Mouse (Mus musculus): Measurements from ENCODE around the gene Tle6. TPM values are rescaled to one million over a fixed set of nuclear protein-coding genes. Genes with fewer than 3 reads are reported as not detected.
A peak's percentile ranks its signal among the peaks of the same experiment; 100 is the strongest.

The Tle6 gene
- polyA plus RNA-seq, 1 experiment from 2014 or later, result 7.6 TPM

DNA sequence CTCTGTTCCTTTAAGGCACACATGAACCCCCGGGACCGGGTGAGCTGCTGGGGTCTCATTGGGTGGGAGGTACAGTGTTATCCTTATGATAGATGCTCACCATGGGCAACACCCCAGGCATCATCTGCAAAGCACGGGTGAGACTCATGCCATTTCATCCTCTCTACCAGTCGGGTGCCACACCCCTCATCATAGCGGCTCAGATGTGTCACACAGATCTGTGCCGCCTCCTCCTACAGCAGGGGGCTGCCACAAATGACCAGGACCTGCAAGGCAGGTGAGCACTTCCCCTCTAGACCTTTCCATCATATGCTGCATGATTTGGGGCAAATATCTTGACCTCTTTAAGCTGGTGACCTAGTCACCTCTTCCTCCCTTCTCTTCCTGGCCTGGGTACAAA lies 37.2 kb upstream of the Tle6 start:
- Histone ChIP-seq H3K9ac (ENCODE audit: low read length) (no peak overlapping the region), H3K27ac (replicated peaks) (no peak overlapping the region), H3K4me1 (replicated peaks; ENCODE audit: control insufficient read depth, insufficient read depth) (peaks cover 7% of the 10 kb centered on the region; the same call in 1 of the 2 replicates), H3K27me3 (ENCODE audit: control insufficient read depth, insufficient read depth, low read length) (no peaks in the 10 kb centered on the region), H3K36me3 (ENCODE audit: control insufficient read depth, insufficient read depth, low read length) (no peaks in the 10 kb centered on the region), H3K9me3 (ENCODE audit: control insufficient read depth, low read length) (no peaks in the 10 kb centered on the region), H3K4me3 (ENCODE audit: low read depth, low read length) (no peak overlapping the region), H3K4me2 (replicated peaks; ENCODE audit: low read depth) (no peak overlapping the region)
- TF ChIP-seq EP300 (optimal IDR thresholded peaks at IDR 0.05), result no peak
- no peak for TF ChIP-seq CTCF (IDR thresholded peaks at IDR 0.05; ENCODE audit: low read depth)
- ATAC-seq (ENCODE audit: low FRiP score, low TSS enrichment), result no peak
- no peak for DNase-seq (ENCODE audit: low spot score)
- WGBS, result 75% methylated on average over 6 of the region's 6 CpGs

DNA sequence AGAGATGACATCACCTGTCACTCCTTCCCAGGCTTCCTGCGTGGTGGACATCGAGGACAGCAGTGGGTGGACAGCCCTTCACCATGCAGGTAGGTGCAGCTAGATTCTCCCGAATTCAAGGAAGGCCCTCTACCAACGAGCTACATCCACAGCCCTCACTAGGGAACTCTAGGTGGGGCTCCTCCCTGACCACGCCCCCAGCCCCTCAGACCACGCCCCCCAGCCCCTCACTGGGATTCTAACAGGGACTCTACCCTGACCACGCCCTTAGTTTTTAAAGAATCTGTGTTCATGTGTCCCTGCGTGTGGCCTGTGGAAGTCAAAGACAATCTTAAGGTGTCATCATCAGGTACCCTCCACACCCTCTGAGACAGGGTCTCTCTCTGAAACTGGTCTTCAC lies 35.5 kb upstream of the Tle6 start:
- H3K27me3 ChIP-seq (ENCODE audit: control insufficient read depth, insufficient read depth, low read length), result no peaks in the 10 kb centered on the region
- ATAC-seq (ENCODE audit: low FRiP score, low TSS enrichment), result no peak
- peaks cover 4% of the 10 kb centered on the region; the same call in 1 of the 2 replicates for H3K4me1 ChIP-seq (replicated peaks; ENCODE audit: control insufficient read depth, insufficient read depth)
- no peak overlapping the region for H3K4me3 ChIP-seq (ENCODE audit: low read depth, low read length)
- no peak overlapping the region for H3K27ac ChIP-seq (replicated peaks)
- no peak overlapping the region for H3K4me2 ChIP-seq (replicated peaks; ENCODE audit: low read depth)
- TF ChIP-seq EP300 (optimal IDR thresholded peaks at IDR 0.05) (no peak), CTCF (IDR thresholded peaks at IDR 0.05; ENCODE audit: low read depth) (no peak)
- H3K9ac ChIP-seq (ENCODE audit: low read length), result no peak overlapping the region
- no peaks in the 10 kb centered on the region for H3K9me3 ChIP-seq (ENCODE audit: control insufficient read depth, low read length)
- WGBS, result 17% methylated on average over 8 of the region's 8 CpGs
- no peaks in the 10 kb centered on the region for H3K36me3 ChIP-seq (ENCODE audit: control insufficient read depth, insufficient read depth, low read length)
- no peak for DNase-seq (ENCODE audit: low spot score)

DNA sequence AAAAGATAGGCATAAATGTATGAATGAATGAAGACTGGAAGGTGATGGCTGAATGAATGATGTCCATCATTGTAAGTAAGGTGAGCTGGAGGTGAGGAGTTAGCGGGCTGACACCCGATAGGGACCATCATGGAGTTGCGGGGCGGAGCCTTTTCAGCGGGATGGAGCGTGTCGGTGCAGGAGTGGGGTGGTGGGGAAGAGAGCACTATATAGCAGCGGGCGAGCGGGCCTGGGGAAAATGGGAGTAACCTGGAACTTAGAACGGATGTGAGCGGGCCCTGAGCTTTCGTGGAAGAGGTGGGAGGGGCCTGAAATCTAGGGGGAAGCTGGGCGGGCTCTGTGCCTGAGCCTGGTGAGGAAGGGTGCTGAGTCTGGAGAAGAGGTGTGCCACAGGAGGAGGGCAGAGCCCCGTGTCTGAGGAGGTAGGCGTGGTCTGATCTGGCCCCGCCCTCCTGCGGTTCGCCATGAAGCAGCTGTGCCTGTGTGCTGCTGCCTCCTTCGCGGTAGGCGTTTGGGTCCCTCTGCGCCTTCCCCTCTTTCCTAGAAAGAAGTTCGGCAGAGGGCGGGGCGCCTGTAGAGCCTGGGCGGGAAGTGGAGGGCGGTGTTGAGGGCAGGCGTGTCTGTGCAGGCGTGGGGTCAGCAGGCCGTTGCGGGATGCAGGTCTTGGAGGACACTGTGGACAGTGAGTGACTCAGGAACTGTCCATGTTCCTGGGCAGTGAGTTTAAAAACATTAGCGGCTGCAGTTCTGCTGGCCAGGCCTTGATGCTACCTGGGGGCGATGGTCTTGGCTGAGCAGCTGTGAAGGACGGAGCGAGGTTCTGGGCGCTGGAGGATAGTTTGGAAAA lies 32.6 kb upstream of the Tle6 start:
- 3% methylated on average over 35 of the region's 37 CpGs for WGBS
- H3K9me3 ChIP-seq (ENCODE audit: control insufficient read depth, low read length), result no peaks in the 10 kb centered on the region
- H3K27ac ChIP-seq (replicated peaks), result peak overlapping the region; percentile 56; the same call in 1 of the 2 replicates
- ATAC-seq (ENCODE audit: low FRiP score, low TSS enrichment), result peak; percentile 95
- H3K4me1 ChIP-seq (replicated peaks; ENCODE audit: control insufficient read depth, insufficient read depth), result peaks cover 4% of the 10 kb centered on the region; the same call in 1 of the 2 replicates
- peak overlapping the region; percentile 58 for H3K9ac ChIP-seq (ENCODE audit: low read length)
- no peaks in the 10 kb centered on the region for H3K36me3 ChIP-seq (ENCODE audit: control insufficient read depth, insufficient read depth, low read length)
- H3K4me3 ChIP-seq (ENCODE audit: low read depth, low read length), result peak overlapping the region; percentile 45
- no peak for TF ChIP-seq EP300 (optimal IDR thresholded peaks at IDR 0.05)
- 0 out of 2 replicates have a peak, but pooled peaks have one; percentile 21 for TF ChIP-seq CTCF (IDR thresholded peaks at IDR 0.05; ENCODE audit: low read depth)
- H3K27me3 ChIP-seq (ENCODE audit: control insufficient read depth, insufficient read depth, low read length), result no peaks in the 10 kb centered on the region
- DNase-seq (ENCODE audit: low spot score), result peak; percentile 91
- H3K4me2 ChIP-seq (replicated peaks; ENCODE audit: low read depth), result peak overlapping the region; percentile 73

DNA sequence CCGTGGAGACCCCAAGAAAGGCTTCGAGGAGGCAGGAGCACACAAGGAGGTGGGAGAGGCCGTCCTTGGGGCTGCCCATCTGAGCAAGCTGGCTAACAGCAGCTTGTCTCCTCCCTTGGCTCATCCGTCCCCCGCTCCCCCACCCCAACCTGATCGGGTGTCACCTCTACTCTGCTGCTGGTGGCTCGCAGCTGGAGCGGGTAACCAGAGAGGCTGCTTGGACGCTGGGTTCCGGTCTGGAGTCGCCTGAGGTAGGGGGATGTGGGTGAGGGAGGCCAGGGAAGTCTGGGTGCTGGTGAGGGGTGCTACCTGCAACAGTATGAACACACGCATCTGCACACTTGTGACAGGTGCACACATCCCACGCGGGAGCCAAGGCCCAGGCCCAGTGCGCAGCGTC lies 27.5 kb upstream of the Tle6 start, which contains the start of gene Ankrd24:
TSS of gene Ankrd24 (plus strand) at position 151 of the 400 bp plus-strand sequence.
- WGBS, result 79% methylated on average over 16 of the region's 16 CpGs
- Histone ChIP-seq H3K9ac (ENCODE audit: low read length) (peak within 1 kb of the TSS; percentile 80), H3K4me3 (ENCODE audit: low read depth, low read length) (peak within 1 kb of the TSS; percentile 76), H3K27ac (replicated peaks) (peak within 1 kb of the TSS; percentile 86), H3K27me3 (ENCODE audit: control insufficient read depth, insufficient read depth, low read length) (no peaks in the 10 kb centered on the region), H3K4me1 (replicated peaks; ENCODE audit: control insufficient read depth, insufficient read depth) (peaks cover 6% of the 10 kb centered on the region), H3K9me3 (ENCODE audit: control insufficient read depth, low read length) (no peaks in the 10 kb centered on the region), H3K36me3 (ENCODE audit: control insufficient read depth, insufficient read depth, low read length) (no peaks in the 10 kb centered on the region), H3K4me2 (replicated peaks; ENCODE audit: low read depth) (peak within 1 kb of the TSS; percentile 81)
- ATAC-seq (ENCODE audit: low FRiP score, low TSS enrichment) (no peak), DNase-seq (ENCODE audit: low spot score) (no peak)
- no peak for TF ChIP-seq CTCF (IDR thresholded peaks at IDR 0.05; ENCODE audit: low read depth)
- TF ChIP-seq EP300 (optimal IDR thresholded peaks at IDR 0.05), result no peak

DNA sequence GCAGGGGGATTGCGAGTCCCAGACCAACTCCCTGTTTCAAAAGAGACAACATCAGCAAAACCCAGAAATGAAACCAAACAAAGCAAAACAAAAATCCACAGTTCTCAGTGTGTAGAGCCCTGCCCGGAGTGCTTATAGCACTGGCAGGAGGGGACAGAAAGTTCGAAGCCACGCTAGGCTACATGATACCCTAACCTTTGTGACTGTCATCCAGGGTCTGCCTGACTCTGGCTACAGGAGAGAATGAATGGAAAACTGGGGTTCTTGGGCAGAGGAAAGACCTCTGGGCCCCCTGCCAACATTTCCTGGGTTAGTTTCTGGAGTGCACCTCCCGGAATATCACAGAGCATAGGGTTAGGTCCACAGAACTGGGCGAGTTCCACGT lies 27.0 kb upstream of the Tle6 start:
- no peak for TF ChIP-seq EP300 (optimal IDR thresholded peaks at IDR 0.05)
- no peak for TF ChIP-seq CTCF (IDR thresholded peaks at IDR 0.05; ENCODE audit: low read depth)
- peak overlapping the region; percentile 61 for H3K9ac ChIP-seq (ENCODE audit: low read length)
- DNase-seq (ENCODE audit: low spot score), result no peak
- H3K36me3 ChIP-seq (ENCODE audit: control insufficient read depth, insufficient read depth, low read length), result peaks cover under 1% of the 10 kb centered on the region; the same call in 1 of the 2 replicates
- 41% methylated on average over 7 of the region's 7 CpGs for WGBS
- no peaks in the 10 kb centered on the region for H3K27me3 ChIP-seq (ENCODE audit: control insufficient read depth, insufficient read depth, low read length)
- peak overlapping the region; percentile 86 for H3K27ac ChIP-seq (replicated peaks)
- ATAC-seq (ENCODE audit: low FRiP score, low TSS enrichment), result peak; percentile 25
- peak overlapping the region; percentile 76 for H3K4me3 ChIP-seq (ENCODE audit: low read depth, low read length)
- H3K9me3 ChIP-seq (ENCODE audit: control insufficient read depth, low read length), result no peaks in the 10 kb centered on the region
- H3K4me2 ChIP-seq (replicated peaks; ENCODE audit: low read depth), result peak overlapping the region; percentile 81
- H3K4me1 ChIP-seq (replicated peaks; ENCODE audit: control insufficient read depth, insufficient read depth), result peaks cover 6% of the 10 kb centered on the region

All from stomach, postnatal 0 days (tissue).